ENCODE assay signal across 11 mouse cellular contexts in genomic region chr6:28704612-28705011, GRCm38 (mm10).
A peak's percentile ranks its signal among the peaks of the same experiment; 100 is the strongest.
DNase-seq lines count a peak whose midpoint lies in the region; ATAC-seq and TF ChIP-seq lines count a peak whose summit lies in the region.
"Had no signal": no experiment of that assay in that cellular context is flagged by ENCODE, and none has a peak within 500 bp of the region (broad histone marks: within the 10 kb centered on the region; RNA-seq: fewer than 3 reads in every experiment).

No protein-coding gene starts in this region.

- no peak for TF ChIP-seq RAD21 in CH12.LX (IDR thresholded peaks at IDR 0.05; ENCODE audit: low read depth, low read length)

- in situ Hi-C loops in CH12.LX (cut with MboI; ENCODE audit: low pct_ligation_motif_present, low pct_unique_long_range_greater_than_20kb, low sequenced_read_pairs): no loop called here

- TF ChIP-seq EP300 in CH12.LX (IDR thresholded peaks at IDR 0.05; ENCODE audit: low read length): no peak

- H3K9ac ChIP-seq in hindbrain, embryonic 14.5 days: no peak overlapping the region
- H3K9ac ChIP-seq in hindbrain, embryonic 12.5 days: no peak overlapping the region
- no peak overlapping the region for H3K9ac ChIP-seq in CH12.LX (ENCODE audit: insufficient read depth, low read depth)
- no peak overlapping the region for H3K9ac ChIP-seq in intestine, postnatal 0 days (ENCODE audit: low read depth, low read length)
- no peak overlapping the region for H3K9ac ChIP-seq in kidney, embryonic 15.5 days

- H3K36me3 ChIP-seq in hindbrain, embryonic 14.5 days (replicated peaks; ENCODE audit: control insufficient read depth, insufficient read depth): no peaks in the 10 kb centered on the region
- H3K36me3 ChIP-seq in hindbrain, embryonic 12.5 days: no peaks in the 10 kb centered on the region
- H3K36me3 ChIP-seq in CH12.LX (replicated peaks in 1 of 2; ENCODE audit: control insufficient read depth in 1 of 2, insufficient read depth in 1 of 2, low read length in 1 of 2): peaks cover 33 to 77% of the 10 kb centered on the region in 2 experiments
- no peaks in the 10 kb centered on the region for H3K36me3 ChIP-seq in intestine, postnatal 0 days (ENCODE audit: control insufficient read depth, insufficient read depth)
- H3K36me3 ChIP-seq in kidney, embryonic 15.5 days: peaks cover 30% of the 10 kb centered on the region; the same call in 1 of the 2 replicates

- no peaks in the 10 kb centered on the region for H3K27me3 ChIP-seq in hindbrain, embryonic 14.5 days (ENCODE audit: control insufficient read depth, insufficient read depth, low read length)
- no peaks in the 10 kb centered on the region for H3K27me3 ChIP-seq in hindbrain, embryonic 12.5 days
- H3K27me3 ChIP-seq in CH12.LX (replicated peaks): no peaks in the 10 kb centered on the region
- no peaks in the 10 kb centered on the region for H3K27me3 ChIP-seq in intestine, postnatal 0 days (replicated peaks; ENCODE audit: control insufficient read depth, insufficient read depth, low read length)
- H3K27me3 ChIP-seq in kidney, embryonic 15.5 days: no peaks in the 10 kb centered on the region

- no peak for TF ChIP-seq POLR2A in CH12.LX (IDR thresholded peaks at IDR 0.05; ENCODE audit: low read depth, low read length)

- no peak overlapping the region for H3K4me3 ChIP-seq in hindbrain, embryonic 14.5 days (replicated peaks; ENCODE audit: low read length)
- H3K4me3 ChIP-seq in hindbrain, embryonic 12.5 days: no peak overlapping the region
- no peak overlapping the region for H3K4me3 ChIP-seq in CH12.LX (replicated peaks in 1 of 3; ENCODE audit: low read depth in 2 of 3, low read length in 2 of 3, poor library complexity in 1 of 3)
- H3K4me3 ChIP-seq in intestine, postnatal 0 days (ENCODE audit: low read depth, low read length): no peak overlapping the region
- H3K4me3 ChIP-seq in kidney, embryonic 15.5 days (replicated peaks): no peak overlapping the region

- no peak for TF ChIP-seq CTCF in CH12.LX (conservative IDR thresholded peaks at IDR 0.05 in 1 of 2, IDR thresholded peaks at IDR 0.05 in 1 of 2; ENCODE audit: low read depth in 2 of 2, low read length in 2 of 2)
- TF ChIP-seq CTCF in intestine, postnatal 0 days (IDR thresholded peaks at IDR 0.05; ENCODE audit: low read depth): no peak

- peaks cover 19% of the 10 kb centered on the region for H3K4me1 ChIP-seq in hindbrain, embryonic 14.5 days (replicated peaks; ENCODE audit: control insufficient read depth, insufficient read depth, low read length)
- peaks cover 10% of the 10 kb centered on the region; the same call in 1 of the 2 replicates for H3K4me1 ChIP-seq in hindbrain, embryonic 12.5 days
- H3K4me1 ChIP-seq in CH12.LX (ENCODE audit: control insufficient read depth in 1 of 2, insufficient read depth in 2 of 2): peaks cover 0 to 12% of the 10 kb centered on the region in 2 experiments; a peak in 2 of 4 replicates
- no peaks in the 10 kb centered on the region for H3K4me1 ChIP-seq in intestine, postnatal 0 days (replicated peaks; ENCODE audit: control insufficient read depth, insufficient read depth, low read length)
- peaks cover 20% of the 10 kb centered on the region for H3K4me1 ChIP-seq in kidney, embryonic 15.5 days

- dilution Hi-C loops in CH12.LX (cut with MboI; ENCODE audit: extremely low pct_ligation_motif_present, extremely low pct_unique_long_range_greater_than_20kb, low sequenced_read_pairs): no loop called here

- H3K4me2 ChIP-seq in hindbrain, embryonic 14.5 days (replicated peaks): no peak overlapping the region
- no peak overlapping the region for H3K4me2 ChIP-seq in hindbrain, embryonic 12.5 days (replicated peaks)
- H3K4me2 ChIP-seq in CH12.LX (ENCODE audit: insufficient read depth, low read depth, poor library complexity, severe bottlenecking): no peak overlapping the region
- H3K4me2 ChIP-seq in intestine, postnatal 0 days (replicated peaks; ENCODE audit: low read depth): peak overlapping the region; percentile 38; the same call in 1 of the 2 replicates
- H3K4me2 ChIP-seq in kidney, embryonic 15.5 days: no peak overlapping the region

- H3K9me3 ChIP-seq in hindbrain, embryonic 14.5 days (ENCODE audit: control insufficient read depth, low read length): no peaks in the 10 kb centered on the region
- peaks cover 3% of the 10 kb centered on the region; the same call in 1 of the 2 replicates for H3K9me3 ChIP-seq in hindbrain, embryonic 12.5 days (replicated peaks)
- no peaks in the 10 kb centered on the region for H3K9me3 ChIP-seq in CH12.LX (replicated peaks; ENCODE audit: low read length)
- H3K9me3 ChIP-seq in intestine, postnatal 0 days (ENCODE audit: control insufficient read depth): no peaks in the 10 kb centered on the region
- H3K9me3 ChIP-seq in kidney, embryonic 15.5 days (replicated peaks): no peaks in the 10 kb centered on the region

- H3K27ac ChIP-seq in hindbrain, embryonic 14.5 days: peak overlapping the region; percentile 4; the same call in 1 of the 2 replicates
- H3K27ac ChIP-seq in hindbrain, embryonic 12.5 days: no peak overlapping the region
- H3K27ac ChIP-seq in CH12.LX (ENCODE audit: insufficient read depth, low read depth): peak overlapping the region; percentile 32
- no peak overlapping the region for H3K27ac ChIP-seq in intestine, postnatal 0 days (ENCODE audit: low read depth, low read length)
- H3K27ac ChIP-seq in kidney, embryonic 15.5 days: no peak overlapping the region
- H3K27ac ChIP-seq: stomach, postnatal 0 days had no signal

- peak; percentile 17 for DNase-seq in embryo, embryonic 10.5 days (ENCODE audit: low spot score)
- DNase-seq in embryo, embryonic 9.5 days (ENCODE audit: extremely low spot score): no peak
- DNase-seq in hindbrain, embryonic 14.5 days (ENCODE audit: low spot score): no peak
- DNase-seq in CH12.LX (ENCODE audit: extremely low read depth): no peak
- DNase-seq in spleen, postnatal 10 days (ENCODE audit: low spot score in 2 of 2): no peak
- DNase-seq: B cell, adult 2 months; lung, adult 2 months had no signal

- WGBS in hindbrain, embryonic 14.5 days: 62% methylated on average over 6 of the region's 6 CpGs
- WGBS in hindbrain, embryonic 12.5 days: 64% methylated on average over 6 of the region's 6 CpGs
- 26% methylated on average over 6 of the region's 6 CpGs for WGBS in intestine, postnatal 0 days
- WGBS in kidney, embryonic 15.5 days: 53% methylated on average over 6 of the region's 6 CpGs

- H3K79me2 ChIP-seq in CH12.LX (replicated peaks; ENCODE audit: control insufficient read depth, extremely low read depth, insufficient read depth, poor library complexity, severe bottlenecking): peaks cover 8% of the 10 kb centered on the region; the same call in 1 of the 2 replicates

- no peak for ATAC-seq in hindbrain, embryonic 14.5 days (ENCODE audit: low FRiP score)
- ATAC-seq in hindbrain, embryonic 12.5 days (ENCODE audit: low FRiP score): no peak
- ATAC-seq in intestine, postnatal 0 days: 0 out of 2 replicates have a peak, but pooled peaks have one; percentile 28
- ATAC-seq in kidney, embryonic 15.5 days (replicated peaks; ENCODE audit: low FRiP score): no peak

TF ChIP-seq in CH12.LX, 34 proteins besides CTCF, POLR2A, EP300 and RAD21:
- no peak for TF ChIP-seq SIN3A (IDR thresholded peaks at IDR 0.05; ENCODE audit: low read length)
- no peak for TF ChIP-seq POLR2AphosphoS2 (IDR thresholded peaks at IDR 0.05; ENCODE audit: low read depth, low read length)
- no peak for TF ChIP-seq HCFC1 (IDR thresholded peaks at IDR 0.05; ENCODE audit: low read depth, low read length)
- no peak for TF ChIP-seq ZNF384 (IDR thresholded peaks at IDR 0.05; ENCODE audit: low read depth, low read length)

Comparison
In these comparisons a context has a peak if more than half of its experiments do, and no peak if none do; other contexts are left out.
1. H3K27ac ChIP-seq: peak in hindbrain, embryonic 14.5 days (single experiment) and CH12.LX (single experiment); none in hindbrain, embryonic 12.5 days (single experiment), intestine, postnatal 0 days (single experiment) and kidney, embryonic 15.5 days (single experiment).